Mouse (Mus musculus) regulatory T cell (primary cell): Measurements from ENCODE around the gene Cherp.

ENCODE experiments used
- in situ Hi-C: fragments of 300-600 bp; cut with MboI, MseI; formaldehyde crosslinking; loops from one replicate; pipeline ENCODE4 v1.15.1; 2025; ENCODE audit warnings: high pct_unique_total_duplicates

The Cherp gene

GRCm38 (mm10) chr8:72474826-72475546, at the start of gene Cherp:
Gene Cherp, minus strand, starts transcription at chr8:72475226.
- in situ Hi-C loops: no loop called here

- in situ Hi-C loops: no loop called here
Measured at GRCm38 (mm10) chr8:72521888-72522287, 46.9 kb upstream of the Cherp start.

- in situ Hi-C loops: no loop called here
Measured at GRCm38 (mm10) chr8:72517421-72517988, 42.5 kb upstream of the Cherp start.

GRCm38 (mm10) chr8:72513158-72513557, 38.1 kb upstream of the Cherp start:
- in situ Hi-C loops: no loop called here

GRCm38 (mm10) chr8:72512648-72513047, 37.6 kb upstream of the Cherp start:
- in situ Hi-C loops: no loop called here

GRCm38 (mm10) chr8:72507505-72507904, 32.5 kb upstream of the Cherp start:
- in situ Hi-C loops: no loop called here

GRCm38 (mm10) chr8:72504637-72505314, 29.8 kb upstream of the Cherp start:
- in situ Hi-C loops: loop anchor here (5.0 kb wide), 1 partner anchor 83 kb away; no protein-coding TSS in a partner anchor

GRCm38 (mm10) chr8:72504137-72504536, 29.1 kb upstream of the Cherp start:
- in situ Hi-C loops: loop anchor here (5.0 kb wide), 1 partner anchor 83 kb away; no protein-coding TSS in a partner anchor

GRCm38 (mm10) chr8:72500521-72500931, 25.5 kb upstream of the Cherp start:
- in situ Hi-C loops: loop anchor here (5.0 kb wide), 1 partner anchor 87 kb away; no protein-coding TSS in a partner anchor

GRCm38 (mm10) chr8:72499521-72500284, 24.7 kb upstream of the Cherp start:
- in situ Hi-C loops: loop anchor here (5.0 to 10.0 kb wide), 3 partner anchors 45 to 143 kb away; partner anchors contain the start of gene Med26

- in situ Hi-C loops: loop anchor here (5.0 to 10.0 kb wide), 2 partner anchors 46 to 144 kb away; partner anchors contain the start of gene Med26
Measured at GRCm38 (mm10) chr8:72498527-72498926, 23.5 kb upstream of the Cherp start.

GRCm38 (mm10) chr8:72497911-72498310, 22.9 kb upstream of the Cherp start:
- in situ Hi-C loops: loop anchor here (5.0 to 10.0 kb wide), 2 partner anchors 47 to 144 kb away; partner anchors contain the start of gene Med26

GRCm38 (mm10) chr8:72496217-72496616, 21.2 kb upstream of the Cherp start:
- in situ Hi-C loops: loop anchor here (5.0 to 10.0 kb wide), 2 partner anchors 49 to 146 kb away; partner anchors contain the start of gene Med26

- in situ Hi-C loops: loop anchor here (5.0 to 10.0 kb wide), 2 partner anchors 49 to 147 kb away; partner anchors contain the start of gene Med26
Measured at GRCm38 (mm10) chr8:72495411-72496111, 20.5 kb upstream of the Cherp start.

GRCm38 (mm10) chr8:72493381-72493780, 18.4 kb upstream of the Cherp start:
- in situ Hi-C loops: loop anchor here (10.0 kb wide), 1 partner anchor 51 kb away; the partner anchor contains the start of gene Med26

- in situ Hi-C loops: loop anchor here (10.0 kb wide), 1 partner anchor 52 kb away; the partner anchor contains the start of gene Med26
Measured at GRCm38 (mm10) chr8:72492622-72493081, 17.6 kb upstream of the Cherp start.

- in situ Hi-C loops: loop anchor here (10.0 kb wide), 1 partner anchor 53 kb away; the partner anchor contains the start of gene Med26
Measured at GRCm38 (mm10) chr8:72491680-72492621, 16.9 kb upstream of the Cherp start, which contains the start of gene Slc35e1. Gene Slc35e1, minus strand, starts transcription at chr8:72492614.

GRCm38 (mm10) chr8:72491017-72491416, 16.0 kb upstream of the Cherp start:
- in situ Hi-C loops: loop anchor here (10.0 kb wide), 1 partner anchor 54 kb away; the partner anchor contains the start of gene Med26

- in situ Hi-C loops: no loop called here
Measured at GRCm38 (mm10) chr8:72487014-72487413, 12.0 kb upstream of the Cherp start.
